Mouse (Mus musculus) hindbrain, postnatal 0 days (tissue): ENCODE measurements around the gene Mark1. TPM values are rescaled to one million over a fixed set of nuclear protein-coding genes. Genes with fewer than 3 reads are reported as not detected.

Experiments
- ATAC-seq: fragments of 200-750 bp; cut with Nextera tagmentation; 2 replicates; pipeline ENCODE4 v1.8.0; 2017; ENCODE audit warnings: mild to moderate bottlenecking, moderate TSS enrichment, moderate library complexity
- DNase-seq: peaks from one replicate; pipeline ENCODE4 v3.0.0-alpha.2; 2015; ENCODE audit warnings: low spot score
- H3K27ac ChIP-seq: fragments of 300-500 bp; sonication (generic); 2 replicates; pipeline ENCODE4 v1.5.1; 2014; ENCODE audit warnings: mild to moderate bottlenecking
- H3K27me3 ChIP-seq: fragments of 300-500 bp; sonication (generic); 2 replicates; pipeline ENCODE4 v1.6.1; 2014; ENCODE audit warnings: low read length, mixed read lengths; ENCODE audit not compliant: insufficient read depth
- H3K36me3 ChIP-seq: fragments of 300-500 bp; sonication (generic); 2 replicates; pipeline ENCODE4 v1.6.1; 2014; ENCODE audit warnings: low read length, mixed read lengths; ENCODE audit not compliant: insufficient read depth
- H3K4me1 ChIP-seq: fragments of 300-500 bp; sonication (generic); 2 replicates; pipeline ENCODE4 v1.6.1; 2014; ENCODE audit warnings: antibody characterized with exemption, low read length, mixed read lengths; ENCODE audit not compliant: insufficient read depth
- H3K4me2 ChIP-seq: fragments of 300-500 bp; sonication (generic); 2 replicates; pipeline ENCODE4 v1.6.1; 2014; ENCODE audit warnings: low read depth, mild to moderate bottlenecking, low read length, moderate library complexity, mixed read lengths
- H3K4me3 ChIP-seq: fragments of 300-500 bp; sonication (generic); 2 replicates; pipeline ENCODE4 v1.5.1; 2014; ENCODE audit warnings: low read length
- H3K9ac ChIP-seq: fragments of 300-500 bp; sonication (generic); replicated peaks from 2 replicates; pipeline ENCODE4 v1.6.1; 2014; ENCODE audit warnings: mild to moderate bottlenecking, low read length, moderate library complexity, mixed read lengths
- H3K9me3 ChIP-seq: fragments of 300-500 bp; sonication (generic); 2 replicates; pipeline ENCODE4 v1.6.1; 2016; ENCODE audit warnings: low read length, mixed read lengths
- CTCF ChIP-seq: IDR thresholded peaks from 2 replicates; pipeline ENCODE4 v1.5.1; 2016; ENCODE audit warnings: antibody characterized with exemption, control low read depth, low read depth
- WGBS: fragments of 180-500 bp; shearing (Covaris S2); extraction: QIAGEN DNeasy Blood & Tissue Kit; methylation state at CpG from one replicate; pipeline ENCODE4 v1.1.7; 2014; 5-methylcytosine and 5-hydroxymethylcytosine counted together
- polyA plus RNA-seq: library from polyadenylated mRNA; unstranded; fragments of >200 nt; fragmentation: Nextera tagmentation; extraction: Ambion mirVana; gene quantifications from 2 replicates; pipeline ENCODE4 v1.2.1, GENCODE M21; 2015
- total RNA-seq: library from RNA; depleted of rRNA; stranded (reverse); fragments of >200 nt; gene quantifications from 2 replicates; pipeline ENCODE4 v1.2.3, GENCODE M21; 2014

Gene Mark1
- total and polyA plus RNA-seq, 2 experiments from 2014 or later: 11.6 to 53.4 TPM

DNA sequence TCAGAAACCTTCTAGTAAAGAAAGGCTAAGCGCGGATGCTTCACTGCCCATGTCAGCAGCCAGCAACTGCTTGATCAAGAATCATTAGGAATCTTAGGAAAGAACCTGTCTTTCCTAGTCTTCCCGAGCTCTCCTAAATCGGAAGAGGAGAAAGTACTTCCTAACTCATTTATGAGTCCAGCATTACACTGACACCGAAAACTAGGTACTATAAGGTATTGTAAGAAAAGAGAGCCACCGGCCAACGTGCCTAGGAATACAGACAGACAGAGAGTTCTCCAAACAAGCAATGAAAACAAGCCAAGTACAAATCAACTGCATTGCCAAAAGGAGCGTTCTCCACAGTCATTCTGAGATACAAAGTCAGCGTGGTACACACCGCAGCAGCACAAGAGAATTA, 8.2 kb downstream of the Mark1 start:
- Histone ChIP-seq H3K9me3 (no peaks in the 10 kb centered on the region), H3K36me3 (no peaks in the 10 kb centered on the region), H3K27ac (no peak overlapping the region), H3K4me3 (no peak overlapping the region), H3K9ac (no peak overlapping the region), H3K27me3 (no peaks in the 10 kb centered on the region), H3K4me1 (no peaks in the 10 kb centered on the region), H3K4me2 (no peak overlapping the region)
- 76% methylated on average over 10 of the region's 10 CpGs for WGBS
- TF ChIP-seq CTCF: no peak
- no peak for DNase-seq
- ATAC-seq: no peak

DNA sequence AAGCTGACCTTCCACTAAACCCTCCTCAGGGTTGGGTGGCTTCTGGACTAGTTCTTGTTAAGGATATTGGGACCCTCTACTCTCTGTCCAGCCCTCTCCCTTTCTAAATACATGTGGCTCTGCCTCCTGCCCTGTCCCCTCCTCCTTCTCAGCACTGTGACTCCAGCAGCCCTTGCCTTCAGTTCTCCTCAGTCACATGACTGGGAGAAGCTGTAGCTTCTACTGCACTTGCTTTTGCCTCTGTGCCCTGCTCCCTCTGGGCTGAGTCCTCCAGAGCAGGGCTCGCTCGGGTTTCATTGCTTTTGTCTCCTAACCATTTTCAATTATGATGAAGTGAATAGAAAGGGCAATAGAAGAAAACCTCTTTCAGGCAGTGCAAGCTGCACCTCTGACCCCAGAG, 12.6 kb downstream of the Mark1 start:
- WGBS: 24% methylated on average over 2 of the region's 2 CpGs
- DNase-seq: no peak
- no peak overlapping the region for H3K27ac ChIP-seq
- H3K27me3 ChIP-seq: no peaks in the 10 kb centered on the region
- TF ChIP-seq CTCF: no peak
- no peak overlapping the region for H3K4me3 ChIP-seq
- H3K4me2 ChIP-seq: no peak overlapping the region
- H3K9ac ChIP-seq: no peak overlapping the region
- H3K36me3 ChIP-seq: no peaks in the 10 kb centered on the region
- ATAC-seq: no peak
- H3K9me3 ChIP-seq: no peaks in the 10 kb centered on the region
- no peaks in the 10 kb centered on the region; the same call in 1 of the 2 replicates for H3K4me1 ChIP-seq

DNA sequence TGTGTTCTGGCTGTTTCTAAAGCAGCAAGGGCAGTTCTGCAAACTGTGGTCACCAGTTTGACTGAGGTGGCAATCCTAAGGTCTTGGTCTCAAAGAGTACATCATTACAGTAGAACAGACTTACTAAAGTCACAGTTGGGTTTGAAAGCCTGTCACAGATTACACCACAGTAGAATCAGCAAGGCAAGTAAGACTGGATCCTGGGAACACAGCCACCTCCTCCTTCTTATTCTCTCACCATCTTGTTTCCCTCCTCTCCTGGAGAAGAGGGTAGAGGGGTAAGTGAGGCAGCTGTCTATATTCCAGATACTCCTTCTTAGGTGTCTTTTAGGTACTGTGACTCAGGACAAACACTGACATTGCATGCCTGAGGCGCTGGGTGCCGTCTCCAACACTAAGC, 14.6 kb downstream of the Mark1 start:
- 83% methylated on average over 2 of the region's 2 CpGs for WGBS
- Histone ChIP-seq H3K27ac (no peak overlapping the region), H3K9ac (no peak overlapping the region)

DNA sequence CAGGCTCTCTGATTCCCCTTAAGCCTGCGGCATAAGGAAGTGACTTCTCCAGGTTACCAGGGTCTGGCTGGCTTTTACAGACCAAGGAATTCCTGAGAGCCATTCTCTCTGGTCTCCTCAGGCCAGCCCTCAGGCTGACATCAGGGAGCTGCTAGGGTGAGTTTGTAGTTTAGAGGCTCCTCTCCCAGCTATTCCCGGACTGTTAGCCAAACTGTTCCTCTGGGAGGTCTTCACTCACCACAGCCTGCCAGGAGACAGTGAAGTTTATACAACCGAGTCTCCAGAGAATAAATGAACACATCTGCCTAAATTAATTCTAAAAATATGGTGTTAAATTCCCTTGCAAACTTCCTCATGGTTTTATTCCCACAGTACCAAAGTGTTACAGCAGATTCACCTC, 15.6 kb downstream of the Mark1 start:
- no peak overlapping the region for H3K27ac ChIP-seq
- 46% methylated on average over 3 of the region's 3 CpGs for WGBS
- H3K9me3 ChIP-seq: no peaks in the 10 kb centered on the region
- no peak overlapping the region for H3K9ac ChIP-seq
- DNase-seq (no peak), ATAC-seq (no peak)
- no peaks in the 10 kb centered on the region for H3K27me3 ChIP-seq
- no peak for TF ChIP-seq CTCF
- H3K4me3 ChIP-seq: no peak overlapping the region
- no peaks in the 10 kb centered on the region for H3K36me3 ChIP-seq
- no peak overlapping the region for H3K4me2 ChIP-seq
- H3K4me1 ChIP-seq: no peaks in the 10 kb centered on the region; the same call in 1 of the 2 replicates

More for the DNA sequence above, 14.6 kb downstream of the Mark1 start:
- H3K4me2 ChIP-seq: no peak overlapping the region
- no peak for TF ChIP-seq CTCF
- no peaks in the 10 kb centered on the region for H3K36me3 ChIP-seq
- ATAC-seq (no peak), DNase-seq (no peak)
- no peaks in the 10 kb centered on the region for H3K27me3 ChIP-seq
- no peaks in the 10 kb centered on the region for H3K9me3 ChIP-seq
- H3K4me3 ChIP-seq: no peak overlapping the region
- no peaks in the 10 kb centered on the region; the same call in 1 of the 2 replicates for H3K4me1 ChIP-seq

DNA sequence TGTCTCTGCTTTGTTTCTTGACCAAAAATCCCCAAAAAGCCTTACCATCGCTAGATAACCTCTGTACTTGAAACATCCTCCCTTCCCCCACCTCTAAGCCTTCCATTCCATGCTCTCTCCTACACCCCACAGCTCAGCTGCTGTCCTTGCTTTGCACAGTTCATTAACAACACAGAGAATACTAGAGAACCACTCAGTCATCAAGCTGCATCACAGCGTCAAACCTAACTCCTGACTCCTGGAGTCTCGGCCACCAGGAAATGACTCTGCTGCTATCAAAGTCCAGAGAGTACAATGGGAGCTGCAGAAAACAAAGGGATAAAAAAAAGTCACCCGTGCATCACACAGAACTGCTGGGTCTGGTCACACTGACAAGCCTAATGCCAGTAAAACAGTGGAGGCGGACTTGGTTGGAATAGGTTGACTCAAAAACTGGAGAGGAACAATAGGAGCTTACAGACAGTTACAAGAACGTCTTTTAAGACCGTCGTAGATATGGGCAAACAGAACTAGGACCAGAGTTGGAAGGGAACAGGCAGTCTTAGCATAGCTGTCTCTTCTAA, 27.1 kb downstream of the Mark1 start:
- Histone ChIP-seq H3K27ac (no peak overlapping the region), H3K4me2 (no peak overlapping the region), H3K9me3 (no peaks in the 10 kb centered on the region), H3K4me3 (no peak overlapping the region), H3K36me3 (no peaks in the 10 kb centered on the region), H3K9ac (no peak overlapping the region), H3K27me3 (no peaks in the 10 kb centered on the region), H3K4me1 (no peaks in the 10 kb centered on the region; the same call in 1 of the 2 replicates)
- ATAC-seq (no peak), DNase-seq (no peak)
- TF ChIP-seq CTCF: no peak
- 26% methylated on average over 8 of the region's 8 CpGs for WGBS

DNA sequence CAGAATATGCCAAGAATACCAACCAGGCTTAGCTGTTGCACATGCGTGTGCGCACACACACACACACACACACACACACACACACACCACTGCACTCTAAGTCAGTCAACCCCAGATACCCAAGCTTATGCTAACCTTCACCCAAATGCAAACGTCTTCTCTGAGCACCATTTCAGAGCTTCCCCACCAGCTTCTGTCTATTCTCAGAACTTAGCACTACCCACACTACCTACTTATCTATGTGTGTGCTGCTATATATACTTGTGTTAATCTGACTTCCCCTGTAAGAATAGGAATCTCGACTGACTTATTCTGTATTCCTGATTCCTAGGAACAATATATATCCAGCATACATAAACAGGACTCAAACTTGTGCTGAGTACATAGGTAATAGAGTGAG, 30.0 kb downstream of the Mark1 start:
- H3K27ac ChIP-seq: no peak overlapping the region
- ATAC-seq (no peak), DNase-seq (no peak)
- no peak overlapping the region for H3K4me2 ChIP-seq
- TF ChIP-seq CTCF: no peak
- H3K27me3 ChIP-seq: no peaks in the 10 kb centered on the region
- H3K9ac ChIP-seq: no peak overlapping the region
- H3K4me3 ChIP-seq: no peak overlapping the region
- H3K4me1 ChIP-seq: no peaks in the 10 kb centered on the region; the same call in 1 of the 2 replicates
- H3K9me3 ChIP-seq: no peaks in the 10 kb centered on the region
- 87% methylated on average over 4 of the region's 4 CpGs for WGBS
- H3K36me3 ChIP-seq: no peaks in the 10 kb centered on the region

DNA sequence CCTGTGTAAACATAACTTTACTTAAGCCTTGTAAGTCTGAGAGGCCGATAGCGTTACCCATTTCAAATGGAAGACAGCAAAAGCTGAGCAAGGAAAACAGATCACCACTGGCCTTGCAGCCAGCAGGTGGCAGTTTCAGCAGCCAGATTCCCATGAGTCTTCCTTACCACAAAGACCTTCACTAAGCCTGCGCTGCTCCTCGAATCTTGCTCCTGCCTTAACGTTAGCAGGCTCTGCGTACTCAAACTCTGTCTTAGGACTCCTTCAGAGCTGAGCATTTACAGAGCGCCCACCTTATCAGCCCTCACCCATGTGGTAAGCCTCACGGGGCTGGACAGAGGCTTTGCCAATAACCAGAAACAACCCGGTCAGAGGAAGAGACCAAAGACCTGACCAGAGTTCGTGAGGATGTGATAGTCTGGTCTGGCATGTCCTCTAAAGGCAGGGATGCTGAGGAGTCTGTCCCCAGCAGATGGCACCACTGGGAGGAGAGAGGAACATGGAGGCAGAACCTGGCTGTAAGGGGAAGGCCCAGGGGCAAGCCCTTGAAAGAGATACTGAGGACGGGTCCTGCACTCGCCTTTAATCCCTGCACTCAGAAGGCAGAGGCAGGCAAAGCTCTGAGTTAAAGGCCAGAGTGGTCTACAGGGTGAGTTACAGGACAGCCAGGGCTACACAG, 33.5 kb downstream of the Mark1 start:
- 51% methylated on average over 12 of the region's 12 CpGs for WGBS
- no peaks in the 10 kb centered on the region for H3K9me3 ChIP-seq
- no peak overlapping the region for H3K9ac ChIP-seq
- peak; percentile 61; the same call in 1 of the 2 replicates for ATAC-seq
- peak; percentile 55 for TF ChIP-seq CTCF
- no peak overlapping the region for H3K27ac ChIP-seq
- DNase-seq: peak; percentile 61
- H3K4me2 ChIP-seq: no peak overlapping the region
- no peaks in the 10 kb centered on the region for H3K4me1 ChIP-seq
- H3K4me3 ChIP-seq: no peak overlapping the region
- no peaks in the 10 kb centered on the region for H3K27me3 ChIP-seq
- no peaks in the 10 kb centered on the region for H3K36me3 ChIP-seq
